Comparison of ENCODE assay signal across 17 mouse cellular contexts in genomic region chr2:33062744-33063143, GRCm38 (mm10).
"Had no signal": no experiment of that assay in that cellular context is flagged by ENCODE, and none has a peak within 500 bp of the region (broad histone marks: within the 10 kb centered on the region; RNA-seq: fewer than 3 reads in every experiment).

No protein-coding gene starts in this region.

- H3K36me3 ChIP-seq: kidney, embryonic 15.5 days; limb, embryonic 12.5 days; liver, embryonic 13.5 days; lung, embryonic 15.5 days; midbrain, embryonic 15.5 days had no signal

- H3K4me2 ChIP-seq: kidney, embryonic 15.5 days; limb, embryonic 12.5 days; liver, embryonic 13.5 days; lung, embryonic 15.5 days; midbrain, embryonic 15.5 days had no signal

- H3K27ac ChIP-seq: kidney, embryonic 15.5 days; left cerebral cortex, adult 2 months; limb, embryonic 12.5 days; liver, embryonic 13.5 days; lung, embryonic 15.5 days; macrophage; midbrain, embryonic 15.5 days had no signal

- DNase-seq: kidney, adult 2 months; kidney, postnatal 14 days; liver; liver, embryonic 13.5 days; liver, postnatal 0 days; lung, postnatal 14 days; right cerebral cortex, postnatal 4 days; spleen, adult 18-20 months; thymus, adult 2 months; thymus, postnatal 25 days had no signal

- H3K9me3 ChIP-seq: kidney, embryonic 15.5 days; limb, embryonic 12.5 days; liver, embryonic 13.5 days; lung, embryonic 15.5 days; megakaryocyte, embryonic 14.5 days; midbrain, embryonic 15.5 days had no signal

- H3K9ac ChIP-seq: kidney, embryonic 15.5 days; limb, embryonic 12.5 days; liver, embryonic 13.5 days; liver, postnatal 0 days; lung, embryonic 15.5 days; midbrain, embryonic 15.5 days had no signal

- H3K4me1 ChIP-seq: kidney, embryonic 15.5 days; liver, embryonic 13.5 days; lung, embryonic 15.5 days; megakaryocyte, embryonic 14.5 days; midbrain, embryonic 15.5 days had no signal

- H3K27me3 ChIP-seq: kidney, embryonic 15.5 days; limb, embryonic 12.5 days; liver, embryonic 13.5 days; lung, embryonic 15.5 days; midbrain, embryonic 15.5 days had no signal

- ATAC-seq: liver, postnatal 0 days; midbrain, embryonic 15.5 days had no signal

- H3K4me3 ChIP-seq: kidney, embryonic 15.5 days; left cerebral cortex, adult 2 months; limb, embryonic 12.5 days; liver, embryonic 13.5 days; lung, embryonic 15.5 days; megakaryocyte, embryonic 14.5 days; midbrain, embryonic 15.5 days had no signal
